Mouse (Mus musculus): ENCODE measurements around the gene Txndc2. TPM values are rescaled to one million over a fixed set of nuclear protein-coding genes. Genes with fewer than 3 reads are reported as not detected.

The Txndc2 gene
- polyA plus RNA-seq, 1 experiment from 2014 or later: 0.13 TPM

- no peaks in the 10 kb centered on the region for H3K4me1 ChIP-seq (replicated peaks)
- H3K4me2 ChIP-seq: no peak overlapping the region
- H3K36me3 ChIP-seq: no peaks in the 10 kb centered on the region
- ATAC-seq (ENCODE audit: low FRiP score, low read depth): no peak
- no peaks in the 10 kb centered on the region for H3K27me3 ChIP-seq
- no peak overlapping the region for H3K27ac ChIP-seq (replicated peaks)
- H3K4me3 ChIP-seq: no peak overlapping the region
- no peaks in the 10 kb centered on the region for H3K9me3 ChIP-seq
- H3K9ac ChIP-seq: no peak overlapping the region
- WGBS: 88% methylated on average over 4 of the region's 4 CpGs
Measured at GRCm38 (mm10) chr17:65669061-65669460, 27.1 kb upstream of the Txndc2 start.

- no peaks in the 10 kb centered on the region for H3K27me3 ChIP-seq
- no peak overlapping the region for H3K4me3 ChIP-seq
- H3K36me3 ChIP-seq: no peaks in the 10 kb centered on the region
- no peak overlapping the region for H3K9ac ChIP-seq
- H3K4me2 ChIP-seq: no peak overlapping the region
- no peak for ATAC-seq (ENCODE audit: low FRiP score, low read depth)
- no peaks in the 10 kb centered on the region for H3K4me1 ChIP-seq (replicated peaks)
- WGBS: 91% methylated on average over 14 of the region's 14 CpGs
- no peaks in the 10 kb centered on the region for H3K9me3 ChIP-seq
- no peak overlapping the region for H3K27ac ChIP-seq (replicated peaks)
Measured at GRCm38 (mm10) chr17:65667792-65668191, 25.8 kb upstream of the Txndc2 start.

- H3K27ac ChIP-seq (replicated peaks): no peak overlapping the region
- H3K4me2 ChIP-seq: no peak overlapping the region
- no peaks in the 10 kb centered on the region for H3K9me3 ChIP-seq
- no peak overlapping the region for H3K4me3 ChIP-seq
- no peak overlapping the region for H3K9ac ChIP-seq
- no peaks in the 10 kb centered on the region for H3K4me1 ChIP-seq (replicated peaks)
- H3K27me3 ChIP-seq: no peaks in the 10 kb centered on the region
- H3K36me3 ChIP-seq: no peaks in the 10 kb centered on the region
- ATAC-seq (ENCODE audit: low FRiP score, low read depth): no peak
- 84% methylated on average over 17 of the region's 17 CpGs for WGBS
Measured at GRCm38 (mm10) chr17:65666388-65667161, 24.6 kb upstream of the Txndc2 start.

- H3K36me3 ChIP-seq: no peaks in the 10 kb centered on the region
- 89% methylated on average over 12 of the region's 12 CpGs for WGBS
- no peak overlapping the region for H3K4me2 ChIP-seq
- no peaks in the 10 kb centered on the region for H3K9me3 ChIP-seq
- H3K4me1 ChIP-seq (replicated peaks): no peaks in the 10 kb centered on the region
- no peak overlapping the region for H3K9ac ChIP-seq
- no peak overlapping the region for H3K27ac ChIP-seq (replicated peaks)
- no peaks in the 10 kb centered on the region for H3K27me3 ChIP-seq
- no peak for ATAC-seq (ENCODE audit: low FRiP score, low read depth)
- H3K4me3 ChIP-seq: no peak overlapping the region
Measured at GRCm38 (mm10) chr17:65665786-65666387, 23.9 kb upstream of the Txndc2 start.

GRCm38 (mm10) chr17:65663329-65664078, 21.5 kb upstream of the Txndc2 start:
- no peak overlapping the region for H3K4me2 ChIP-seq
- 79% methylated on average over 14 of the region's 14 CpGs for WGBS
- no peak overlapping the region for H3K9ac ChIP-seq

GRCm38 (mm10) chr17:65662662-65663061, 20.7 kb upstream of the Txndc2 start:
- no peak for ATAC-seq (ENCODE audit: low FRiP score, low read depth)
- Histone ChIP-seq H3K36me3 (no peaks in the 10 kb centered on the region), H3K4me2 (no peak overlapping the region), H3K27me3 (no peaks in the 10 kb centered on the region), H3K9me3 (no peaks in the 10 kb centered on the region), H3K9ac (no peak overlapping the region), H3K4me1 (replicated peaks) (no peaks in the 10 kb centered on the region), H3K4me3 (no peak overlapping the region), H3K27ac (replicated peaks) (no peak overlapping the region)
- 92% methylated on average over 3 of the region's 3 CpGs for WGBS

More at GRCm38 (mm10) chr17:65663329-65664078, 21.5 kb upstream of the Txndc2 start:
- ATAC-seq (ENCODE audit: low FRiP score, low read depth): no peak
- Histone ChIP-seq H3K4me3 (no peak overlapping the region), H3K36me3 (no peaks in the 10 kb centered on the region), H3K27me3 (no peaks in the 10 kb centered on the region), H3K9me3 (no peaks in the 10 kb centered on the region), H3K4me1 (replicated peaks) (no peaks in the 10 kb centered on the region), H3K27ac (replicated peaks) (no peak overlapping the region)

GRCm38 (mm10) chr17:65658416-65658815, 16.4 kb upstream of the Txndc2 start:
- no peaks in the 10 kb centered on the region for H3K27me3 ChIP-seq
- ATAC-seq (ENCODE audit: low FRiP score, low read depth): no peak
- H3K27ac ChIP-seq (replicated peaks): no peak overlapping the region
- 98% methylated on average over 2 of the region's 2 CpGs for WGBS
- no peaks in the 10 kb centered on the region for H3K9me3 ChIP-seq
- no peaks in the 10 kb centered on the region for H3K4me1 ChIP-seq (replicated peaks)
- H3K9ac ChIP-seq: no peak overlapping the region
- H3K4me2 ChIP-seq: no peak overlapping the region
- no peak overlapping the region for H3K4me3 ChIP-seq
- H3K36me3 ChIP-seq: no peaks in the 10 kb centered on the region

GRCm38 (mm10) chr17:65657958-65658357, 16.0 kb upstream of the Txndc2 start:
- no peak overlapping the region for H3K27ac ChIP-seq (replicated peaks)
- no peaks in the 10 kb centered on the region for H3K27me3 ChIP-seq
- 85% methylated on average over 9 of the region's 9 CpGs for WGBS
- no peaks in the 10 kb centered on the region for H3K4me1 ChIP-seq (replicated peaks)
- no peaks in the 10 kb centered on the region for H3K9me3 ChIP-seq
- no peak overlapping the region for H3K4me2 ChIP-seq
- H3K36me3 ChIP-seq: no peaks in the 10 kb centered on the region
- no peak for ATAC-seq (ENCODE audit: low FRiP score, low read depth)
- no peak overlapping the region for H3K4me3 ChIP-seq
- no peak overlapping the region for H3K9ac ChIP-seq

GRCm38 (mm10) chr17:65656731-65657130, 14.8 kb upstream of the Txndc2 start:
- Histone ChIP-seq H3K36me3 (0 out of 2 replicates have a peak, but pooled peaks cover 5% of the 10 kb centered on the region), H3K4me1 (replicated peaks) (no peaks in the 10 kb centered on the region), H3K27ac (replicated peaks) (no peak overlapping the region), H3K9me3 (no peaks in the 10 kb centered on the region), H3K4me2 (no peak overlapping the region), H3K27me3 (no peaks in the 10 kb centered on the region), H3K4me3 (no peak overlapping the region), H3K9ac (no peak overlapping the region)
- WGBS: 92% methylated on average over 6 of the region's 6 CpGs
- ATAC-seq (ENCODE audit: low FRiP score, low read depth): no peak

- Histone ChIP-seq H3K9ac (no peak overlapping the region), H3K4me2 (no peak overlapping the region), H3K4me1 (replicated peaks) (no peaks in the 10 kb centered on the region), H3K4me3 (no peak overlapping the region), H3K27me3 (no peaks in the 10 kb centered on the region), H3K9me3 (no peaks in the 10 kb centered on the region), H3K36me3 (0 out of 2 replicates have a peak, but pooled peaks cover 5% of the 10 kb centered on the region), H3K27ac (replicated peaks) (no peak overlapping the region)
- WGBS: 87% methylated on average over 8 of the region's 8 CpGs
- ATAC-seq (ENCODE audit: low FRiP score, low read depth): no peak
Measured at GRCm38 (mm10) chr17:65656076-65656475, 14.1 kb upstream of the Txndc2 start.

GRCm38 (mm10) chr17:65655608-65656007, 13.6 kb upstream of the Txndc2 start:
- Histone ChIP-seq H3K27ac (replicated peaks) (no peak overlapping the region), H3K9me3 (no peaks in the 10 kb centered on the region), H3K4me3 (no peak overlapping the region), H3K36me3 (0 out of 2 replicates have a peak, but pooled peaks cover 5% of the 10 kb centered on the region), H3K27me3 (no peaks in the 10 kb centered on the region), H3K4me1 (replicated peaks) (no peaks in the 10 kb centered on the region), H3K9ac (no peak overlapping the region), H3K4me2 (no peak overlapping the region)
- 58% methylated on average over 4 of the region's 4 CpGs for WGBS
- no peak for ATAC-seq (ENCODE audit: low FRiP score, low read depth)

- H3K27me3 ChIP-seq: no peaks in the 10 kb centered on the region
- no peaks in the 10 kb centered on the region for H3K4me1 ChIP-seq (replicated peaks)
- ATAC-seq (ENCODE audit: low FRiP score, low read depth): no peak
- H3K9me3 ChIP-seq: no peaks in the 10 kb centered on the region
- 84% methylated on average over 6 of the region's 6 CpGs for WGBS
- H3K9ac ChIP-seq: no peak overlapping the region
- 0 out of 2 replicates have a peak, but pooled peaks cover 5% of the 10 kb centered on the region for H3K36me3 ChIP-seq
- no peak overlapping the region for H3K27ac ChIP-seq (replicated peaks)
- no peak overlapping the region for H3K4me3 ChIP-seq
- no peak overlapping the region for H3K4me2 ChIP-seq
Measured at GRCm38 (mm10) chr17:65650598-65650997, 8.6 kb upstream of the Txndc2 start.

Measured in hindbrain, embryonic 15.5 days (tissue).